Mouse (Mus musculus) forebrain, postnatal 0 days (tissue): ENCODE measurements at regions not wholly inside any gene's neighbourhood (a gene's known extent, or its start where the extent isn't known, plus 50 kb on each side); places are given as distances from the start of the nearest gene placed in this dataset.

Source experiments
- ATAC-seq: fragments of 200-750 bp; cut with Nextera tagmentation; 2 replicates; pipeline ENCODE4 v1.8.0; 2017; ENCODE audit warnings: mild to moderate bottlenecking, moderate library complexity
- DNase-seq: peaks from one replicate; pipeline ENCODE4 v3.0.0-alpha.2; 2015
- H3K27ac ChIP-seq: fragments of 300-500 bp; sonication (generic); 2 replicates; pipeline ENCODE4 v1.5.1; 2014; ENCODE audit warnings: low read depth, mild to moderate bottlenecking, antibody characterized with exemption, low read length, moderate library complexity, mixed read lengths
- H3K27me3 ChIP-seq: fragments of 300-500 bp; sonication (generic); 2 replicates; pipeline ENCODE4 v1.6.1; 2014; ENCODE audit warnings: mild to moderate bottlenecking, low read length, mixed read lengths; ENCODE audit not compliant: insufficient read depth
- H3K36me3 ChIP-seq: fragments of 300-500 bp; sonication (generic); 2 replicates; pipeline ENCODE4 v1.6.1; 2014; ENCODE audit warnings: mild to moderate bottlenecking, moderate library complexity; ENCODE audit not compliant: insufficient read depth
- H3K4me1 ChIP-seq: fragments of 300-500 bp; sonication (generic); 2 replicates; pipeline ENCODE4 v1.6.1; 2014; ENCODE audit warnings: antibody characterized with exemption; ENCODE audit not compliant: insufficient read depth
- H3K4me2 ChIP-seq: fragments of 300-500 bp; sonication (generic); 2 replicates; pipeline ENCODE4 v1.6.1; 2014; ENCODE audit warnings: low read depth, mild to moderate bottlenecking, moderate library complexity
- H3K4me3 ChIP-seq: fragments of 300-500 bp; sonication (generic); 2 replicates; pipeline ENCODE4 v1.5.1; 2014; ENCODE audit warnings: low read depth, low read length, mixed read lengths
- H3K9ac ChIP-seq: fragments of 300-500 bp; sonication (generic); 2 replicates; pipeline ENCODE4 v1.6.1; 2014; ENCODE audit warnings: mild to moderate bottlenecking
- H3K9me3 ChIP-seq: fragments of 300-500 bp; sonication (generic); 2 replicates; pipeline ENCODE4 v1.6.1; 2016; ENCODE audit warnings: low read length
- CTCF ChIP-seq: sonication (generic); IDR thresholded peaks from 2 replicates; pipeline ENCODE4 v1.5.1; 2016; ENCODE audit warnings: antibody characterized with exemption, control low read depth, low read depth
- WGBS: fragments of 180-500 bp; shearing (Covaris S2); extraction: QIAGEN DNeasy Blood & Tissue Kit; methylation state at CpG from one replicate; pipeline ENCODE4 v1.1.7; 2014; 5-methylcytosine and 5-hydroxymethylcytosine counted together

DNA sequence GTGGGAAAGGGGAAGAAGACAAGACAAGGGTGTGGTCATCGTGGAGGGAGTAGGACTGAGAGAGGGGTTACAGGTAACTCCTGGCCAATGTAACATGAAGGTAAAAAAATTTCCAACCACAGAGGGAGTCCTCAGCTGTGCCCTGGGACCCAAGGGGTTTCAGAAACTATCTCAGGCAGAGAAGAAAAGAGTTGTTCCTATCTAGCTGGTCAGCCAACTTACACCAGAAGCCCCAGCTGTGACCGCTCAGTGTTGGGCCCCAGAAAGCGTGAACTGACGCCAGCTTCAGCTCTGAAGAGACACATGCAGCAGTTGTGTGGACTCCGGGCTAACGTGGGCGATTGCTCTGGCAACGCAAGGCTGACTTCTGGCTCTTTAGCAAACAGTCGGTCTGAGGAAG lies 52.2 kb downstream of the Rhob start:
- TF ChIP-seq CTCF: no peak
- Histone ChIP-seq H3K4me3 (no peak overlapping the region), H3K4me1 (no peaks in the 10 kb centered on the region), H3K9ac (no peak overlapping the region), H3K27ac (no peak overlapping the region), H3K4me2 (no peak overlapping the region), H3K27me3 (no peaks in the 10 kb centered on the region), H3K36me3 (no peaks in the 10 kb centered on the region), H3K9me3 (no peaks in the 10 kb centered on the region)
- no peak for DNase-seq
- 89% methylated on average over 9 of the region's 9 CpGs for WGBS
- ATAC-seq: no peak

DNA sequence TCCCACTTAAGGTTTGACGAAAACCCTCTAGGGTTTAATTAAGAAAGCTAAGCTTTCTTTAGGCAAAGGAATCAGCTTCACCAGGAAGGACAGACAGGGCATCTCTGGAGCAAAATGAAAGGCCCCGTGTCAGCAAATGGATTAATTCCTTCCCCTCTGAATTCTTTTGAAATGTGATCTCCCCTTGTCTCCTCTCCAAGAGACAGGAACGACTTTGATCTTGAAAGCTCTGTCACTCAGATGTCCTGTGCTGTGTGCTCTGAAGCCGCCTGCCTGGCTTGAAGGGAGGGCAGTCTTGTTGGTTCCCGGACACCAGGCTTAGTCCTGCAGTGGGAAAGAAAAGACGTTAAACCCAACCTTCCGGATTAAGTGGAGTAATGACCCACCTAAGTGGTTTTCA lies 52.8 kb downstream of the Rhob start:
- Histone ChIP-seq H3K4me2 (no peak overlapping the region), H3K9ac (no peak overlapping the region), H3K36me3 (no peaks in the 10 kb centered on the region), H3K4me1 (no peaks in the 10 kb centered on the region), H3K27me3 (no peaks in the 10 kb centered on the region), H3K27ac (no peak overlapping the region), H3K9me3 (no peaks in the 10 kb centered on the region), H3K4me3 (no peak overlapping the region)
- no peak for DNase-seq
- TF ChIP-seq CTCF: no peak
- ATAC-seq: no peak; the same call in 1 of the 2 replicates
- 12% methylated on average over 7 of the region's 7 CpGs for WGBS

GRCm38 (mm10) chr12:8444975-8445853 lies 54.6 kb downstream of the Rhob start:
- H3K4me3 ChIP-seq: no peak overlapping the region
- H3K9me3 ChIP-seq: no peaks in the 10 kb centered on the region
- WGBS: 70% methylated on average over 13 of the region's 13 CpGs
- H3K36me3 ChIP-seq: no peaks in the 10 kb centered on the region
- DNase-seq (no peak), ATAC-seq (peak; percentile 66)
- H3K27me3 ChIP-seq: no peaks in the 10 kb centered on the region
- no peak overlapping the region for H3K4me2 ChIP-seq
- no peak for TF ChIP-seq CTCF
- H3K4me1 ChIP-seq: no peaks in the 10 kb centered on the region
- no peak overlapping the region for H3K27ac ChIP-seq
- H3K9ac ChIP-seq: no peak overlapping the region

- H3K4me1 ChIP-seq: no peaks in the 10 kb centered on the region
- H3K4me2 ChIP-seq: no peak overlapping the region
- H3K4me3 ChIP-seq: no peak overlapping the region
- DNase-seq: no peak
- WGBS: 77% methylated on average over 4 of the region's 4 CpGs
- H3K36me3 ChIP-seq: no peaks in the 10 kb centered on the region
- H3K27ac ChIP-seq: no peak overlapping the region
- H3K9me3 ChIP-seq: no peaks in the 10 kb centered on the region
- no peak overlapping the region for H3K9ac ChIP-seq
- TF ChIP-seq CTCF: no peak
- no peak for ATAC-seq
- no peaks in the 10 kb centered on the region for H3K27me3 ChIP-seq
These were observed 55.8 kb downstream of the Rhob start for GRCm38 (mm10) chr12:8443917-8444453.

GRCm38 (mm10) chr12:8443253-8443661 lies 56.6 kb downstream of the Rhob start:
- no peak for TF ChIP-seq CTCF
- Histone ChIP-seq H3K9ac (no peak overlapping the region), H3K4me3 (no peak overlapping the region), H3K9me3 (no peaks in the 10 kb centered on the region), H3K36me3 (no peaks in the 10 kb centered on the region), H3K27ac (no peak overlapping the region), H3K4me1 (no peaks in the 10 kb centered on the region), H3K27me3 (no peaks in the 10 kb centered on the region), H3K4me2 (no peak overlapping the region)
- ATAC-seq (no peak), DNase-seq (no peak)
- 81% methylated on average over 4 of the region's 4 CpGs for WGBS

DNA sequence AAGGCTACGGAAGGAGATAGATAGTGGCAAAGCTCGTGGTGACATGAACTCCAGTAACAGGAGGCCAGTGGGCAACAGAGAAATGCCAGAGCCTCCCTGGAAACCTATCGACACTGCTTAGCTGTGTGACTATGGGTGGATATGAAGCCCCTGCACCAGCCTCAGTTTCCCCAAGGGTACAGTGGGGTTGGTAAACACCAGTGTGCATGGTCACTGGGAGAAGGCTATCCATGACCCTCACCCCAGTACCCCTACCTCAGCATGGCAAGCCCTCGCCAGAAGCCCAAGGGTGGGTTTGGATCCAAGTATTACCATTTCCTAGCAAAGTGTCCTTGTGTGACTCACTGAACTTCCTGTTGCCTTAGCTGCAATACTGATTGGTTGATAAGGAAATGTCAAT lies 58.5 kb downstream of the Rhob start:
- Histone ChIP-seq H3K4me1 (no peaks in the 10 kb centered on the region), H3K9ac (no peak overlapping the region), H3K27me3 (no peaks in the 10 kb centered on the region), H3K27ac (no peak overlapping the region), H3K36me3 (no peaks in the 10 kb centered on the region), H3K4me2 (no peak overlapping the region), H3K4me3 (no peak overlapping the region), H3K9me3 (no peaks in the 10 kb centered on the region)
- WGBS: 93% methylated on average over 4 of the region's 4 CpGs
- ATAC-seq: no peak
- TF ChIP-seq CTCF: no peak
- DNase-seq: no peak

GRCm38 (mm10) chr12:8440373-8440772 lies 59.4 kb downstream of the Rhob start:
- no peaks in the 10 kb centered on the region for H3K27me3 ChIP-seq
- DNase-seq: no peak
- no peak overlapping the region for H3K4me2 ChIP-seq
- TF ChIP-seq CTCF: no peak
- no peak overlapping the region for H3K9ac ChIP-seq
- H3K4me3 ChIP-seq: no peak overlapping the region
- H3K9me3 ChIP-seq: no peaks in the 10 kb centered on the region
- 91% methylated on average over 3 of the region's 3 CpGs for WGBS
- no peak for ATAC-seq
- no peak overlapping the region for H3K27ac ChIP-seq
- no peaks in the 10 kb centered on the region for H3K4me1 ChIP-seq
- no peaks in the 10 kb centered on the region for H3K36me3 ChIP-seq
